ENCODE assay signal across 23 mouse cellular contexts in genomic region chr2:163146001-163146400, GRCm38 (mm10). TPM values are rescaled to one million over a fixed set of nuclear protein-coding genes. Genes with fewer than 3 reads are reported as not detected.
"Had no signal": no experiment of that assay in that cellular context is flagged by ENCODE, and none has a peak within 500 bp of the region (broad histone marks: within the 10 kb centered on the region; RNA-seq: fewer than 3 reads in every experiment).

No protein-coding gene starts in this region.

- H3K9me3 ChIP-seq: liver, embryonic 13.5 days; liver, embryonic 15.5 days; lung, embryonic 15.5 days; midbrain, embryonic 12.5 days; midbrain, embryonic 15.5 days; neural tube, embryonic 12.5 days had no signal

- H3K4me2 ChIP-seq: liver, embryonic 13.5 days; liver, embryonic 15.5 days; lung, embryonic 15.5 days; midbrain, embryonic 12.5 days; midbrain, embryonic 15.5 days; neural tube, embryonic 12.5 days had no signal

- H3K27me3 ChIP-seq: liver, embryonic 13.5 days; liver, embryonic 15.5 days; lung, embryonic 15.5 days; midbrain, embryonic 15.5 days; neural tube, embryonic 12.5 days had no signal

- H3K4me3 ChIP-seq: liver, embryonic 13.5 days; liver, embryonic 15.5 days; lung, embryonic 15.5 days; megakaryocyte, embryonic 14.5 days; midbrain, embryonic 12.5 days; midbrain, embryonic 15.5 days; neural tube, embryonic 12.5 days had no signal

- H3K9ac ChIP-seq: liver, embryonic 13.5 days; liver, embryonic 15.5 days; liver, postnatal 0 days; lung, embryonic 15.5 days; midbrain, embryonic 12.5 days; midbrain, embryonic 15.5 days; neural tube, embryonic 12.5 days had no signal

- H3K36me3 ChIP-seq: liver, embryonic 13.5 days; liver, embryonic 15.5 days; lung, embryonic 15.5 days; midbrain, embryonic 12.5 days; midbrain, embryonic 15.5 days; neural tube, embryonic 12.5 days had no signal

- H3K4me1 ChIP-seq: liver, embryonic 13.5 days; liver, embryonic 15.5 days; lung, embryonic 15.5 days; megakaryocyte, embryonic 14.5 days had no signal

- H3K27ac ChIP-seq: liver, embryonic 13.5 days; liver, embryonic 15.5 days; lung, embryonic 15.5 days; macrophage; midbrain, embryonic 12.5 days; midbrain, embryonic 15.5 days; neural tube, embryonic 12.5 days had no signal

- DNase-seq: liver, embryonic 13.5 days; liver, postnatal 0 days; lung, adult 2 months; lung, postnatal 14 days; lung, postnatal 36 days; right cerebral cortex, postnatal 14 days; thymus, adult 2 months; thymus, postnatal 25 days had no signal

- ATAC-seq: liver, postnatal 0 days; lung, postnatal 0 days; midbrain, embryonic 15.5 days had no signal

RNA-seq across cellular contexts. Expression of gene Tox2, which starts 56.9 kb away (rescaled TPM):
- total RNA-seq: monocyte, adult 5-6 weeks; neutrophil, adult 5-6 weeks had no signal

RNA-seq across cellular contexts. Expression of gene Gtsf1l, which starts 58.3 kb away (rescaled TPM):
- total RNA-seq: midbrain, postnatal 0 days; monocyte, adult 5-6 weeks; neutrophil, adult 5-6 weeks had no signal
- polyA plus RNA-seq: liver, embryonic 13.5 days; liver, embryonic 15.5 days; liver, postnatal 0 days; lung, adult 2 months; lung, embryonic 15.5 days; macrophage; midbrain, embryonic 12.5 days; midbrain, embryonic 15.5 days; midbrain, postnatal 0 days; neural tube, embryonic 12.5 days; neural tube, embryonic 14.5 days; spleen, adult 2 months; stomach, embryonic 16.5 days; thymus, adult 2 months; urinary bladder, adult 2 months had no signal
